In genomic region chr4:147214233-147214632, GRCm38 (mm10) we compare ENCODE assay signal across 7 mouse cellular contexts.
A peak's percentile ranks its signal among the peaks of the same experiment; 100 is the strongest.
DNase-seq lines count a peak whose midpoint lies in the region; ATAC-seq and TF ChIP-seq lines count a peak whose summit lies in the region.
"Not testable (repeated sequence)": the region's sequence is repeated elsewhere in the genome, so short reads cannot be mapped to it uniquely, and the experiment has no call there.

No protein-coding gene starts in this region.

- H3K4me1 ChIP-seq in heart, embryonic 13.5 days; hindbrain, embryonic 14.5 days (replicated peaks; ENCODE audit: control insufficient read depth, insufficient read depth, low read length); intestine, postnatal 0 days (replicated peaks; ENCODE audit: control insufficient read depth, insufficient read depth, low read length); liver, embryonic 14.5 days (replicated peaks; ENCODE audit: control insufficient read depth in 2 of 2, insufficient read depth in 2 of 2, low read length in 1 of 2); midbrain, embryonic 12.5 days; stomach, embryonic 16.5 days (ENCODE audit: control insufficient read depth, insufficient read depth, low read length): not testable (repeated sequence)

- no CpG with 5 or more reads among the region's 1 CpGs for WGBS in heart, embryonic 13.5 days
- WGBS in hindbrain, embryonic 14.5 days: no CpG with 5 or more reads among the region's 1 CpGs
- WGBS in intestine, postnatal 0 days: no CpG with 5 or more reads among the region's 1 CpGs
- WGBS in liver, embryonic 14.5 days (ENCODE audit: insufficient replicate concordance): no CpG with 5 or more reads among the region's 1 CpGs
- WGBS in midbrain, embryonic 12.5 days: no CpG with 5 or more reads among the region's 1 CpGs
- WGBS in stomach, embryonic 16.5 days: no CpG with 5 or more reads among the region's 1 CpGs

- H3K9me3 ChIP-seq in heart, embryonic 13.5 days; hindbrain, embryonic 14.5 days (ENCODE audit: control insufficient read depth, low read length); intestine, postnatal 0 days (ENCODE audit: control insufficient read depth); liver, embryonic 14.5 days (ENCODE audit: control insufficient read depth, low read length); midbrain, embryonic 12.5 days; stomach, embryonic 16.5 days (replicated peaks; ENCODE audit: control insufficient read depth, low read length): not testable (repeated sequence)

- H3K4me3 ChIP-seq in heart, embryonic 13.5 days; hindbrain, embryonic 14.5 days (replicated peaks; ENCODE audit: low read length); intestine, postnatal 0 days (ENCODE audit: low read depth, low read length); liver, embryonic 14.5 days (ENCODE audit: insufficient read depth in 1 of 2, low read depth in 2 of 2, low read length in 2 of 2); midbrain, embryonic 12.5 days; stomach, embryonic 16.5 days (replicated peaks; ENCODE audit: low read length): not testable (repeated sequence)

- TF ChIP-seq EP300 in liver, embryonic 14.5 days (IDR thresholded peaks at IDR 0.05; ENCODE audit: low read depth): not testable (repeated sequence)

- H3K36me3 ChIP-seq in heart, embryonic 13.5 days; hindbrain, embryonic 14.5 days (replicated peaks; ENCODE audit: control insufficient read depth, insufficient read depth); intestine, postnatal 0 days (ENCODE audit: control insufficient read depth, insufficient read depth); liver, embryonic 14.5 days (replicated peaks; ENCODE audit: control insufficient read depth, insufficient read depth, low read depth); midbrain, embryonic 12.5 days; stomach, embryonic 16.5 days (ENCODE audit: control insufficient read depth, insufficient read depth, low read length): not testable (repeated sequence)

- H3K9ac ChIP-seq in heart, embryonic 13.5 days; hindbrain, embryonic 14.5 days; intestine, postnatal 0 days (ENCODE audit: low read depth, low read length); liver, embryonic 14.5 days (replicated peaks); midbrain, embryonic 12.5 days (replicated peaks); stomach, embryonic 16.5 days (ENCODE audit: low read length): not testable (repeated sequence)

- not testable (repeated sequence) for H3K4me2 ChIP-seq in heart, embryonic 13.5 days; hindbrain, embryonic 14.5 days (replicated peaks); intestine, postnatal 0 days (replicated peaks; ENCODE audit: low read depth); liver, embryonic 14.5 days (ENCODE audit: low read depth); midbrain, embryonic 12.5 days (replicated peaks); stomach, embryonic 16.5 days (ENCODE audit: low read depth, low read length)

- ATAC-seq in heart, embryonic 13.5 days (ENCODE audit: extremely low read depth, insufficient number of reproducible peaks, low FRiP score, low TSS enrichment): peak; percentile 49; the same call in 1 of the 2 replicates
- ATAC-seq in hindbrain, embryonic 14.5 days (ENCODE audit: low FRiP score): peak; percentile 62; the same call in 1 of the 2 replicates
- peak; percentile 19; the same call in 1 of the 2 replicates for ATAC-seq in intestine, postnatal 0 days
- ATAC-seq in liver, embryonic 14.5 days (ENCODE audit: insufficient read depth): peak; percentile 28; the same call in 1 of the 2 replicates
- ATAC-seq in midbrain, embryonic 12.5 days (ENCODE audit: low FRiP score, low read depth): peak; percentile 42; the same call in 1 of the 2 replicates
- ATAC-seq in stomach, embryonic 16.5 days (ENCODE audit: insufficient read depth, low FRiP score): 0 out of 2 replicates have a peak, but pooled peaks have one; percentile 44

- not testable (repeated sequence) for TF ChIP-seq CTCF in intestine, postnatal 0 days (IDR thresholded peaks at IDR 0.05; ENCODE audit: low read depth); liver, embryonic 14.5 days (IDR thresholded peaks at IDR 0.05; ENCODE audit: low read depth)

- peak; percentile 78 for DNase-seq in heart, adult 11 months
- DNase-seq in hindbrain, embryonic 14.5 days (ENCODE audit: low spot score); liver, embryonic 14.5 days (ENCODE audit: low read depth in 3 of 3, low spot score in 3 of 3): not testable (repeated sequence)

- H3K27me3 ChIP-seq in heart, embryonic 13.5 days (replicated peaks); hindbrain, embryonic 14.5 days (ENCODE audit: control insufficient read depth, insufficient read depth, low read length); intestine, postnatal 0 days (replicated peaks; ENCODE audit: control insufficient read depth, insufficient read depth, low read length); liver, embryonic 14.5 days (ENCODE audit: control insufficient read depth, insufficient read depth, low read length); midbrain, embryonic 12.5 days; stomach, embryonic 16.5 days (ENCODE audit: control insufficient read depth, insufficient read depth, low read length): not testable (repeated sequence)

- H3K27ac ChIP-seq in heart, embryonic 13.5 days (replicated peaks); hindbrain, embryonic 14.5 days; intestine, postnatal 0 days (ENCODE audit: low read depth, low read length); liver, embryonic 14.5 days; midbrain, embryonic 12.5 days (replicated peaks); stomach, embryonic 16.5 days (ENCODE audit: low read length): not testable (repeated sequence)
